Mouse (Mus musculus): ENCODE measurements around the gene Wdr59. TPM values are rescaled to one million over a fixed set of nuclear protein-coding genes. Genes with fewer than 3 reads are reported as not detected.

Gene Wdr59
- polyA plus RNA-seq, 1 experiment from 2014 or later = 2.3 TPM

DNA sequence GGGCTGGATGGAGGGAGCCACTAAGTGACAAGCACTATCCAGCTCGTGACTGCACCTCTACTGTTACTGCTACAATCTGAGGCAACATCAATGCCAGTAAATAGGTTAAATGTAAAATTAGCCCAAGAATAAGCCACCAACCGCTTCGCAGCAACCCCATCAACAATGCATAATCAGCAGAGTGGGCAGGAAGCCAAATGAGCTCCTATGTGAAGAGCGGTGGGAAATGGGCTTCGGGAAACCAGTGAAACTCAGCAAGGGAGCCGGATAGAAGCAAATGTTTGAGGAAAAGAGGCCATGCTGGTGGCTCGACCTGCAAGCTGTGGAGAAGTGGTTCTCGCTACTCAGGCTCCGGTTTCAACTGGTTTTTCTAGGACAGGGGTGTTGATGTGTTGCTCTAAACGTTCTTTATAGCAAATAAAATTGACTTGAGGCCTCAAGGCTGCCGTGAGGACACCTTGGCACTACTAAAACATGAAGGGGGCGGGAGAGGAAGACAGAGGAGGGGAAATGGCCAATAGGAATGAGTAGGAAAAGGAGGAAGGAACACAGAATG lies 50.3 kb downstream of the Wdr59 start:
- Histone ChIP-seq H3K9ac (replicated peaks; ENCODE audit: low read depth) (no peak overlapping the region), H3K27me3 (replicated peaks; ENCODE audit: insufficient read depth, low read length) (no peaks in the 10 kb centered on the region), H3K36me3 (ENCODE audit: insufficient read depth, low read length) (0 out of 2 replicates have a peak, but pooled peaks cover 5% of the 10 kb centered on the region), H3K4me1 (ENCODE audit: insufficient read depth, low read depth, low read length) (no peaks in the 10 kb centered on the region), H3K4me3 (ENCODE audit: low read depth, low read length) (no peak overlapping the region), H3K9me3 (ENCODE audit: low read length) (no peaks in the 10 kb centered on the region), H3K27ac (ENCODE audit: low read length) (no peak overlapping the region), H3K4me2 (replicated peaks; ENCODE audit: low read depth, low read length) (no peak overlapping the region)
- DNase-seq (ENCODE audit: low spot score) (no peak), ATAC-seq (no peak)
- TF ChIP-seq EP300 (IDR thresholded peaks at IDR 0.05) = no peak
- no peak for TF ChIP-seq CTCF (IDR thresholded peaks at IDR 0.05)
- 68% methylated on average over 12 of the region's 12 CpGs for WGBS

DNA sequence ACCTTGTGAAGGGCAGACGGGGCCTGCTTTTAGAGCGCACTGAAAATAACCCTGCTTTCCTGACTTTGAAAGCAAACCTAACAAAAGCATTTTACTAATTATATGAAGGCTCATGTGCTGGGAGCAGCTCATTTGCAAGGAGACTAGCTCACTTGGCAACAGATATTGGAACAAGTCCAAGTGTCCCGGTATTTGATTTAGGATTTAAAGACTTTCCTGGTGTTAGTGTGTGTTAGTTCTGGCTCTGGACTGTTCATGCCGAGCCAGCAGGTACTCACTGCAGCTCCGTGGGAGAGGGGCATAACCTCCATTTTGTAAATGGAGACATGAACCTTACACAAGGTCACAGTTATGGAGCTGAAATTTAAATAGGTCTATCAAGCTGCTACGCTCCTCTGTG lies 52.9 kb downstream of the Wdr59 start:
- no peak overlapping the region for H3K4me2 ChIP-seq (replicated peaks; ENCODE audit: low read depth, low read length)
- DNase-seq (ENCODE audit: low spot score) (peak; percentile 9), ATAC-seq (no peak)
- TF ChIP-seq EP300 (IDR thresholded peaks at IDR 0.05) (no peak), CTCF (IDR thresholded peaks at IDR 0.05) (no peak)
- H3K9me3 ChIP-seq (ENCODE audit: low read length) = no peaks in the 10 kb centered on the region
- H3K4me1 ChIP-seq (ENCODE audit: insufficient read depth, low read depth, low read length) = no peaks in the 10 kb centered on the region
- no peak overlapping the region for H3K4me3 ChIP-seq (ENCODE audit: low read depth, low read length)
- 50% methylated on average over 6 of the region's 6 CpGs for whole genome bisulfite sequencing
- H3K36me3 ChIP-seq (ENCODE audit: insufficient read depth, low read length) = 0 out of 2 replicates have a peak, but pooled peaks cover 4% of the 10 kb centered on the region
- no peak overlapping the region for H3K27ac ChIP-seq (ENCODE audit: low read length)
- no peaks in the 10 kb centered on the region for H3K27me3 ChIP-seq (replicated peaks; ENCODE audit: insufficient read depth, low read length)
- no peak overlapping the region for H3K9ac ChIP-seq (replicated peaks; ENCODE audit: low read depth)

DNA sequence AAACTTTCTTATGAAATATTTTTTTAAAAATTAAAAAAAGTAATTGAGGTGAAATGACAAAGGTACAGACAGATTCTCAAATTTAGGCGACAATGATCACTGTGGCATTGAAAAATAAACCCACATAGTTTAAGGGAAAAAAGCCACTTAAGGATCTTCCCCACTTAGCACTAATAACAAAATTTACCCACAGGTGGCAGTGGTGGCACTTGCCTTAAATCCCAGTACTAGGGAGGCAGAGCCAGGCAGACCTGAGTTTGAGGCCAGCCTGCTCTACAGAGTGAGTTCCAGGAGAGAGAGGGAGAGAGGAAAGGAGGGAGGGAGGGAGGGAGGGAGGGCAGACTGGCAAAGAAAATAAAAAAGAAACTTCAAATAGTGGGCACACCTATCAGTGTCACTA lies 56.6 kb downstream of the Wdr59 start:
- Histone ChIP-seq H3K36me3 (ENCODE audit: insufficient read depth, low read length) (0 out of 2 replicates have a peak, but pooled peaks cover 9% of the 10 kb centered on the region), H3K4me1 (ENCODE audit: insufficient read depth, low read depth, low read length) (no peaks in the 10 kb centered on the region), H3K4me2 (replicated peaks; ENCODE audit: low read depth, low read length) (no peak overlapping the region), H3K9me3 (ENCODE audit: low read length) (no peaks in the 10 kb centered on the region), H3K9ac (replicated peaks; ENCODE audit: low read depth) (no peak overlapping the region), H3K27ac (ENCODE audit: low read length) (no peak overlapping the region), H3K4me3 (ENCODE audit: low read depth, low read length) (no peak overlapping the region), H3K27me3 (replicated peaks; ENCODE audit: insufficient read depth, low read length) (no peaks in the 10 kb centered on the region)
- TF ChIP-seq CTCF (IDR thresholded peaks at IDR 0.05) (peak; percentile 58), EP300 (IDR thresholded peaks at IDR 0.05) (no peak)
- WGBS = 81% methylated on average over 1 of the region's 1 CpGs
- DNase-seq (ENCODE audit: low spot score) (no peak), ATAC-seq (no peak)

DNA sequence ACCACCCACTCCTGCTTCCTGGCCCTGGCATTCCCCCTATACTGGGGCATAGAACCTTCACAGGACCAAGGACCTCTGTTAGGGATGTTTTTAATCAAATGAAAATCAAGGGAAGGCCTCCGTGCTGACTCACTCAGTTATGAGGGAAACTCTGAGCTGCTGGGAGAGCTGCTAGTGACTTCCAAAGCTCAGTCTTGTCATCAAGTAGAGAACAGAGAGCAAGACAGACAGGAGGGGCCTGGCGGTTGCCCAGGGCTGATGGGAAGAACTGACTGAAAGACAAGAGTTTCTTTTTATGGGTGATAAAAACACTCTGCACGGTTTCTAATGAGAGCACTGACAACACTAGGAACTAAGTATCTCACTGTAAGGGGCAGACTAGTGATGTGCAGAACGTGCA lies 57.4 kb downstream of the Wdr59 start:
- 84% methylated on average over 4 of the region's 4 CpGs for WGBS
- Histone ChIP-seq H3K4me1 (ENCODE audit: insufficient read depth, low read depth, low read length) (no peaks in the 10 kb centered on the region), H3K9ac (replicated peaks; ENCODE audit: low read depth) (no peak overlapping the region), H3K9me3 (ENCODE audit: low read length) (no peaks in the 10 kb centered on the region), H3K4me3 (ENCODE audit: low read depth, low read length) (no peak overlapping the region), H3K4me2 (replicated peaks; ENCODE audit: low read depth, low read length) (no peak overlapping the region), H3K27me3 (replicated peaks; ENCODE audit: insufficient read depth, low read length) (no peaks in the 10 kb centered on the region), H3K27ac (ENCODE audit: low read length) (no peak overlapping the region), H3K36me3 (ENCODE audit: insufficient read depth, low read length) (0 out of 2 replicates have a peak, but pooled peaks cover 9% of the 10 kb centered on the region)
- TF ChIP-seq EP300 (IDR thresholded peaks at IDR 0.05) (no peak), CTCF (IDR thresholded peaks at IDR 0.05) (no peak)
- no peak for DNase-seq (ENCODE audit: low spot score)
- no peak for ATAC-seq

DNA sequence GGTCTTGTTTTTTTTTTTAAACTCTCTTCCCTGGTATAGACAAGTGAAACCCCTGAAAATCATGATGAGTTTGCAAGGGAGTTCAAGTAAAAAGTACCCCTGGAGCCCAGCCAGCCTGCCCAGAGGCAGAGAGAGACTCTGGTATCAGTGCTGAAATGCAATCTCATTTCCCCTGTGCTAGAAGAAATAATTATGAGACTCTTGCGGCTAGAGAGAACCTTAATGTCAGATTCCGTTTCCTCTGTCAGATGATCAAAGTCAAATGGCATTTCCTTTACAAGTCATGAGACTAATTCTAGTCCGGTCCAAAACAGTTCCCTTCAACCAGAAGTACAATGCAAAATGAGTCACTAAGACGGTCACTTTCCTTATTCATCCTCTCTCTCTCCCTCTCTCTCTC lies 72.2 kb downstream of the Wdr59 start:
- Histone ChIP-seq H3K27me3 (replicated peaks; ENCODE audit: insufficient read depth, low read length) (no peaks in the 10 kb centered on the region), H3K4me2 (replicated peaks; ENCODE audit: low read depth, low read length) (no peak overlapping the region), H3K9ac (replicated peaks; ENCODE audit: low read depth) (no peak overlapping the region), H3K4me1 (ENCODE audit: insufficient read depth, low read depth, low read length) (no peaks in the 10 kb centered on the region), H3K36me3 (ENCODE audit: insufficient read depth, low read length) (no peaks in the 10 kb centered on the region), H3K9me3 (ENCODE audit: low read length) (no peaks in the 10 kb centered on the region), H3K27ac (ENCODE audit: low read length) (no peak overlapping the region), H3K4me3 (ENCODE audit: low read depth, low read length) (no peak overlapping the region)
- DNase-seq (ENCODE audit: low spot score) (peak; percentile 58), ATAC-seq (peak; percentile 26; the same call in 1 of the 2 replicates)
- 44% methylated on average over 4 of the region's 4 CpGs for WGBS
- TF ChIP-seq CTCF (IDR thresholded peaks at IDR 0.05) (no peak), EP300 (IDR thresholded peaks at IDR 0.05) (0 out of 2 replicates have a peak, but pooled peaks have one; percentile 45)

DNA sequence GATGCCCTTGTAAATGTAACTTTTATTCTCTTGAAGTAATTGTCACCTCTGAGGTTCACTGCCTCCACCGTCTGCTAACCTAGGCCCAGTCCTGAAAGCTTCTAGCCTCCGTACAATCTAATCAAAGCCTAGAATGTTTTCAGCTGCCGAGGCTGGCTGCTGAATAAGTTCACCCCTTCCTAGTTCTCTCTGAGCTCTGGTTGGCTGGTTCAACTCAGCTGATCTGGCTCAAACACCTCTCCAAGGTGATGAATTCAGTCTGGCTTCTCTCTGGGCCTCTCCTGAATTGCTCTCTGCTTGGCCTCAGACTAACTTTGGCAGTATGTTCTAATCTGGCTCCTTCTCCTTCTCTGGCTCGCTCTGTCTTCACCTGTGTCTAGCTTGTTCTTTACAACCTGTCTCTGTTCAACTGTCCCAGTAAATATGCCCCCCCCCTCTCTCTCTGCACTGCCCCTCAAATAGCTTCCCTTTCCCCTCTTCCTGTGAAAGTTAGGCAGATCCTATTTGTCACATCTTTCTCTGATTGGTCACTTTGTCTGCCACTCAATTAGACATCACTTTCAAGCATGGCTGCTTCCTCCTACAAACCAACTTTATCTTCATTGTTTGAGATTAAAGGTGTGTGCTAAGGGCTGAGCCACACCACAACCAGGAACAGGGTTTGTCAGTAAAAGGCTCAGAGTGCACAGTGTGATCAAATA lies 75.8 kb downstream of the Wdr59 start:
- DNase-seq (ENCODE audit: low spot score) = peak; percentile 9

More for the DNA sequence above, 75.8 kb downstream of the Wdr59 start:
- Histone ChIP-seq H3K27me3 (replicated peaks; ENCODE audit: insufficient read depth, low read length) (no peaks in the 10 kb centered on the region), H3K9me3 (ENCODE audit: low read length) (no peaks in the 10 kb centered on the region), H3K4me1 (ENCODE audit: insufficient read depth, low read depth, low read length) (no peaks in the 10 kb centered on the region), H3K36me3 (ENCODE audit: insufficient read depth, low read length) (no peaks in the 10 kb centered on the region), H3K4me3 (ENCODE audit: low read depth, low read length) (no peak overlapping the region), H3K9ac (replicated peaks; ENCODE audit: low read depth) (no peak overlapping the region), H3K27ac (ENCODE audit: low read length) (no peak overlapping the region), H3K4me2 (replicated peaks; ENCODE audit: low read depth, low read length) (no peak overlapping the region)
- ATAC-seq = no peak
- TF ChIP-seq EP300 (IDR thresholded peaks at IDR 0.05) (no peak), CTCF (IDR thresholded peaks at IDR 0.05) (no peak)
- 53% methylated on average over 4 of the region's 4 CpGs for WGBS

Measured in lung, postnatal 0 days (tissue).